Mouse (Mus musculus) embryonic facial prominence, embryonic 12.5 days (tissue): Measurements from ENCODE around the gene Gspt1. TPM values are rescaled to one million over a fixed set of nuclear protein-coding genes. Genes with fewer than 3 reads are reported as not detected.
"Not testable (repeated sequence)": the region's sequence is repeated elsewhere in the genome, so short reads cannot be mapped to it uniquely, and the experiment has no call there.

Experiments used
- ATAC-seq: fragments of 200-750 bp; cut with Nextera tagmentation; 2 replicates; pipeline ENCODE4 v1.8.0; 2017; ENCODE audit not compliant: insufficient number of reproducible peaks, insufficient read depth, low FRiP score, low TSS enrichment
- H3K27ac ChIP-seq: fragments of 300-500 bp; sonication (generic); 2 replicates; pipeline ENCODE4 v1.5.1; 2016; ENCODE audit warnings: mild to moderate bottlenecking
- H3K27me3 ChIP-seq: fragments of 300-500 bp; sonication (generic); 2 replicates; pipeline ENCODE4 v1.6.1; 2016; ENCODE audit warnings: mild to moderate bottlenecking, moderate library complexity
- H3K36me3 ChIP-seq: fragments of 300-500 bp; sonication (generic); 2 replicates; pipeline ENCODE4 v1.6.1; 2016; ENCODE audit warnings: mild to moderate bottlenecking
- H3K4me1 ChIP-seq: fragments of 300-500 bp; sonication (generic); 2 replicates; pipeline ENCODE4 v1.6.1; 2016
- H3K4me2 ChIP-seq: fragments of 300-500 bp; sonication (generic); replicated peaks from 2 replicates; pipeline ENCODE4 v1.6.1; 2016; ENCODE audit warnings: mild to moderate bottlenecking, moderate library complexity
- H3K4me3 ChIP-seq: fragments of 300-500 bp; sonication (generic); 2 replicates; pipeline ENCODE4 v1.5.1; 2016; ENCODE audit warnings: mild to moderate bottlenecking
- H3K9ac ChIP-seq: fragments of 300-500 bp; sonication (generic); 2 replicates; pipeline ENCODE4 v1.6.1; 2016; ENCODE audit warnings: mild to moderate bottlenecking, moderate library complexity
- H3K9me3 ChIP-seq: fragments of 300-500 bp; sonication (generic); 2 replicates; pipeline ENCODE4 v1.6.1; 2016; ENCODE audit warnings: mild to moderate bottlenecking, moderate library complexity
- WGBS: fragments of 180-500 bp; shearing (Covaris S2); methylation state at CpG from one replicate; pipeline ENCODE4 v1.1.7; 2016; 5-methylcytosine and 5-hydroxymethylcytosine counted together
- polyA plus RNA-seq: library from polyadenylated mRNA; unstranded; fragments of >200 nt; fragmentation: Nextera tagmentation; extraction: Ambion mirVana; gene quantifications from 2 replicates; pipeline ENCODE4 v1.2.1, GENCODE M21; 2016

Gene Gspt1
- polyA plus RNA-seq: 106 and 107 TPM in 2 replicates

GRCm38 (mm10) chr16:11253898-11254722 is at the start of gene Gspt1:
Gene Gspt1 (minus strand): TSS chr16:11254325.
- under 1% methylated on average over 75 of the region's 76 CpGs for WGBS
- Histone ChIP-seq H3K36me3 (no peaks in the 10 kb centered on the region), H3K4me2 (peak within 1 kb of the TSS; percentile 82), H3K9ac (peak within 1 kb of the TSS; percentile 92), H3K4me3 (peak within 1 kb of the TSS; percentile 100), H3K4me1 (peaks cover 12% of the 10 kb centered on the region), H3K9me3 (no peaks in the 10 kb centered on the region), H3K27me3 (no peaks in the 10 kb centered on the region), H3K27ac (peak within 1 kb of the TSS; percentile 94)
- peak; percentile 97 for ATAC-seq

GRCm38 (mm10) chr16:11303741-11304140 is 49.6 kb upstream of the Gspt1 start:
- Histone ChIP-seq H3K4me2 (no peak overlapping the region), H3K27ac (no peak overlapping the region), H3K9ac (no peak overlapping the region), H3K36me3 (no peaks in the 10 kb centered on the region), H3K9me3 (no peaks in the 10 kb centered on the region), H3K4me3 (no peak overlapping the region), H3K27me3 (no peaks in the 10 kb centered on the region), H3K4me1 (no peaks in the 10 kb centered on the region)
- ATAC-seq: no peak

GRCm38 (mm10) chr16:11297700-11298099 is 43.6 kb upstream of the Gspt1 start:
- H3K36me3 ChIP-seq, H3K27ac ChIP-seq, H3K27me3 ChIP-seq, H3K9me3 ChIP-seq, H3K9ac ChIP-seq, H3K4me2 ChIP-seq, ATAC-seq, H3K4me1 ChIP-seq, H3K4me3 ChIP-seq: not testable (repeated sequence)
- WGBS: 59% methylated on average over 1 of the region's 1 CpGs

GRCm38 (mm10) chr16:11295583-11295982 is 41.5 kb upstream of the Gspt1 start:
- 80% methylated on average over 4 of the region's 4 CpGs for WGBS
- not testable (repeated sequence) for H3K36me3 ChIP-seq, H3K9ac ChIP-seq, H3K4me1 ChIP-seq, H3K4me3 ChIP-seq, H3K27me3 ChIP-seq, H3K4me2 ChIP-seq, H3K27ac ChIP-seq, H3K9me3 ChIP-seq, ATAC-seq

GRCm38 (mm10) chr16:11288873-11289272 is 34.7 kb upstream of the Gspt1 start:
- not testable (repeated sequence) for H3K27me3 ChIP-seq, H3K4me1 ChIP-seq, H3K9ac ChIP-seq, H3K9me3 ChIP-seq, H3K27ac ChIP-seq, H3K36me3 ChIP-seq, H3K4me2 ChIP-seq, H3K4me3 ChIP-seq, ATAC-seq
- 89% methylated on average over 8 of the region's 8 CpGs for WGBS

GRCm38 (mm10) chr16:11285949-11286348 is 31.8 kb upstream of the Gspt1 start:
- 84% methylated on average over 2 of the region's 2 CpGs for WGBS
- Histone ChIP-seq H3K36me3 (no peaks in the 10 kb centered on the region), H3K4me1 (no peaks in the 10 kb centered on the region), H3K27ac (no peak overlapping the region), H3K27me3 (no peaks in the 10 kb centered on the region), H3K4me2 (no peak overlapping the region), H3K9ac (no peak overlapping the region), H3K9me3 (no peaks in the 10 kb centered on the region), H3K4me3 (no peak overlapping the region)
- ATAC-seq: no peak

- ATAC-seq: no peak
- Histone ChIP-seq H3K4me1 (no peaks in the 10 kb centered on the region), H3K9ac (no peak overlapping the region), H3K4me2 (no peak overlapping the region), H3K36me3 (no peaks in the 10 kb centered on the region), H3K27ac (no peak overlapping the region), H3K9me3 (no peaks in the 10 kb centered on the region), H3K27me3 (no peaks in the 10 kb centered on the region), H3K4me3 (no peak overlapping the region)
- WGBS: 81% methylated on average over 2 of the region's 2 CpGs
These were observed 30.8 kb upstream of the Gspt1 start for GRCm38 (mm10) chr16:11284881-11285280.

GRCm38 (mm10) chr16:11282655-11283232 is 28.6 kb upstream of the Gspt1 start:
- WGBS: 80% methylated on average over 5 of the region's 5 CpGs
- no peaks in the 10 kb centered on the region for H3K36me3 ChIP-seq
- ATAC-seq: no peak

GRCm38 (mm10) chr16:11278778-11279177 is 24.7 kb upstream of the Gspt1 start:
- ATAC-seq: no peak
- WGBS: 72% methylated on average over 6 of the region's 6 CpGs

More at GRCm38 (mm10) chr16:11282655-11283232, 28.6 kb upstream of the Gspt1 start:
- Histone ChIP-seq H3K9ac (no peak overlapping the region), H3K27ac (no peak overlapping the region), H3K4me3 (no peak overlapping the region), H3K27me3 (no peaks in the 10 kb centered on the region), H3K4me1 (no peaks in the 10 kb centered on the region), H3K9me3 (no peaks in the 10 kb centered on the region), H3K4me2 (no peak overlapping the region)

GRCm38 (mm10) chr16:11276888-11277287 is 22.8 kb upstream of the Gspt1 start:
- no peak for ATAC-seq
- WGBS: 44% methylated on average over 3 of the region's 3 CpGs

More at GRCm38 (mm10) chr16:11278778-11279177, 24.7 kb upstream of the Gspt1 start:
- Histone ChIP-seq H3K9me3 (no peaks in the 10 kb centered on the region), H3K9ac (no peak overlapping the region), H3K4me1 (no peaks in the 10 kb centered on the region), H3K27ac (no peak overlapping the region), H3K27me3 (no peaks in the 10 kb centered on the region), H3K36me3 (no peaks in the 10 kb centered on the region), H3K4me2 (no peak overlapping the region), H3K4me3 (no peak overlapping the region)

GRCm38 (mm10) chr16:11271073-11271472 is 16.9 kb upstream of the Gspt1 start:
- Histone ChIP-seq H3K27me3 (no peaks in the 10 kb centered on the region), H3K4me3 (no peak overlapping the region), H3K9ac (no peak overlapping the region), H3K27ac (no peak overlapping the region; the same call in 1 of the 2 replicates), H3K9me3 (no peaks in the 10 kb centered on the region), H3K4me1 (no peaks in the 10 kb centered on the region; the same call in 1 of the 2 replicates), H3K36me3 (no peaks in the 10 kb centered on the region), H3K4me2 (no peak overlapping the region)
- ATAC-seq: no peak

More at GRCm38 (mm10) chr16:11276888-11277287, 22.8 kb upstream of the Gspt1 start:
- Histone ChIP-seq H3K4me2 (no peak overlapping the region), H3K9me3 (no peaks in the 10 kb centered on the region), H3K9ac (no peak overlapping the region), H3K4me1 (no peaks in the 10 kb centered on the region), H3K36me3 (no peaks in the 10 kb centered on the region), H3K27ac (no peak overlapping the region), H3K27me3 (no peaks in the 10 kb centered on the region), H3K4me3 (no peak overlapping the region)

- no peaks in the 10 kb centered on the region for H3K36me3 ChIP-seq
- H3K4me3 ChIP-seq: no peak overlapping the region
- no peak for ATAC-seq
- no peaks in the 10 kb centered on the region for H3K9me3 ChIP-seq
- 77% methylated on average over 2 of the region's 2 CpGs for WGBS
- no peaks in the 10 kb centered on the region; the same call in 1 of the 2 replicates for H3K4me1 ChIP-seq
- H3K9ac ChIP-seq: no peak overlapping the region
- H3K4me2 ChIP-seq: no peak overlapping the region
- no peak overlapping the region for H3K27ac ChIP-seq
- H3K27me3 ChIP-seq: no peaks in the 10 kb centered on the region
These were observed 16.5 kb upstream of the Gspt1 start for GRCm38 (mm10) chr16:11270642-11271041.
